Mouse (Mus musculus) kidney, adult 2 months (tissue): ENCODE results near the gene AC109138.7.

Experiments
- CTCF ChIP-seq: fragments of 200-500 bp; conservative IDR thresholded peaks from 2 replicates; pipeline ENCODE4 v1.5.1; 2011; ENCODE audit warnings: low read depth, mild to moderate bottlenecking, control low read depth, low read length, moderate library complexity, mixed read lengths; ENCODE audit not compliant: insufficient read depth, insufficient read length
- POLR2A ChIP-seq: fragments of 200-500 bp; IDR thresholded peaks from one replicate; pipeline ENCODE4 v1.6.1; 2011; ENCODE audit warnings: low read depth, low read length, control low read depth

GRCm38 (mm10) chr19:4257897-4258252 lies 43.7 kb downstream of the AC109138.7 start:
- no peak for TF ChIP-seq CTCF
- no peak for TF ChIP-seq POLR2A
